Mouse (Mus musculus) stomach, embryonic 16.5 days (tissue): ENCODE results near the gene Snhg11. TPM values are rescaled to one million over a fixed set of nuclear protein-coding genes. Genes with fewer than 3 reads are reported as not detected.

Source experiments
- ATAC-seq: fragments of 200-750 bp; cut with Nextera tagmentation; 2 replicates; pipeline ENCODE4 v1.8.0; 2017; ENCODE audit warnings: moderate number of reproducible peaks, moderate TSS enrichment; ENCODE audit not compliant: insufficient read depth, low FRiP score
- H3K27ac ChIP-seq: fragments of 300-500 bp; sonication (generic); 2 replicates; pipeline ENCODE4 v1.5.1; 2014; ENCODE audit warnings: low read length
- H3K27me3 ChIP-seq: fragments of 300-500 bp; sonication (generic); 2 replicates; pipeline ENCODE4 v1.6.1; 2014; ENCODE audit warnings: low read length, control low read depth, mixed read lengths; ENCODE audit not compliant: control insufficient read depth, insufficient read depth
- H3K36me3 ChIP-seq: fragments of 300-500 bp; sonication (generic); 2 replicates; pipeline ENCODE4 v1.6.1; 2014; ENCODE audit warnings: low read length; ENCODE audit not compliant: control insufficient read depth, insufficient read depth
- H3K4me1 ChIP-seq: fragments of 300-500 bp; sonication (generic); 2 replicates; pipeline ENCODE4 v1.6.1; 2014; ENCODE audit warnings: low read length, control low read depth, mixed read lengths; ENCODE audit not compliant: control insufficient read depth, insufficient read depth
- H3K4me2 ChIP-seq: fragments of 300-500 bp; sonication (generic); 2 replicates; pipeline ENCODE4 v1.6.1; 2014; ENCODE audit warnings: low read depth, low read length, mixed read lengths
- H3K4me3 ChIP-seq: fragments of 300-500 bp; sonication (generic); replicated peaks from 2 replicates; pipeline ENCODE4 v1.5.1; 2014; ENCODE audit warnings: mild to moderate bottlenecking, low read length
- H3K9ac ChIP-seq: fragments of 300-500 bp; sonication (generic); 2 replicates; pipeline ENCODE4 v1.6.1; 2014; ENCODE audit warnings: low read length
- H3K9me3 ChIP-seq: fragments of 300-500 bp; sonication (generic); replicated peaks from 2 replicates; pipeline ENCODE4 v1.6.1; 2016; ENCODE audit warnings: low read length, control low read depth; ENCODE audit not compliant: control insufficient read depth
- WGBS: fragments of 180-500 bp; shearing (Covaris S2); extraction: QIAGEN DNeasy Blood & Tissue Kit; methylation state at CpG from one replicate; pipeline ENCODE4 v1.1.7; 2014; 5-methylcytosine and 5-hydroxymethylcytosine counted together
- polyA plus RNA-seq: library from polyadenylated mRNA; unstranded; fragments of >200 nt; fragmentation: Nextera tagmentation; extraction: Ambion mirVana; gene quantifications from 2 replicates; pipeline ENCODE4 v1.2.1, GENCODE M21; 2015

Gene Snhg11
- polyA plus RNA-seq, 1 experiment from 2014 or later, result 5.4 TPM

DNA sequence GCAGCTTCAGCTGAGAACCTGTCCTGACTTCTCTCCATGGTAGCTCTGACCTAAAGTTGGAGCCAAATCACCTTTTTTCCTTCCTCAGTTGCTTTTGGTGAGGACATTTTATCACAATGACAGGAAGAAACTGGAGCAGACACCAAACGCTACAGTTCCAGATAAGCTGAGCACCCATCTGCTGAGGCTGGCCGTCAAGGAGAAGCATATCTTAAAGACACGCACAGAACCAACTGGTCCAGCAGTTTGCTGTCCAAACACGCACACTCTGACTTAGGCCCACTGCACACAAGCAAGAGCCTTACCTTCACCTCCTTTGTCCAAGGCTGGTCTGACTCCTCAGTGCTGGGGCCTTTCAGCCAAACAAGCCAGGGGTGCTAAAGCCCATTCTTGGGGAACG is 7.8 kb upstream of the Snhg11 start:
- ATAC-seq, result no peak
- no peak overlapping the region for H3K27ac ChIP-seq
- H3K4me3 ChIP-seq, result no peak overlapping the region
- H3K36me3 ChIP-seq, result no peaks in the 10 kb centered on the region
- no peaks in the 10 kb centered on the region for H3K4me1 ChIP-seq
- WGBS, result 77% methylated on average over 5 of the region's 5 CpGs
- H3K4me2 ChIP-seq, result no peak overlapping the region
- no peaks in the 10 kb centered on the region for H3K9me3 ChIP-seq
- no peak overlapping the region for H3K9ac ChIP-seq
- H3K27me3 ChIP-seq, result no peaks in the 10 kb centered on the region

DNA sequence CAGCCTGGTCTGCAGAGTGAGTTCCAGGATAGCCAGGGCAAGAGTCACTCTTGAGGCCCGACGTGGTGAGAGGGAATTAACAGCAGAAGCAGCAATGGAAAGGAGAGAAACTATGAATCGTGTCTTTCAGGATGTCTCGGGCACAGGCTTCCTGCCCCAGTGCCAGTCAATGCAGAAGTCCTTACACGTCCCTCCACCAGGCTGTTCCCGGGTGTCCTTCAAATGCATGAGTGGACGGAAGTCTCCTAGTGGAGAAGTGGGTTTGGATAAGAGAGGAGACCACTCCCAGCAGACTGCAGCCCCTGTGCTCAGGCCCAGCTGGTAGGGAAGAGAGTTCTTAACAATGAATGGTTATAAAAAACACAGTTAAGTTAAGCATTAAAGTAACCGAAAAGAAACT is 7.1 kb upstream of the Snhg11 start:
- H3K27me3 ChIP-seq, result no peaks in the 10 kb centered on the region
- no peak overlapping the region for H3K4me2 ChIP-seq
- WGBS, result 86% methylated on average over 8 of the region's 8 CpGs
- H3K4me1 ChIP-seq, result 0 out of 2 replicates have a peak, but pooled peaks cover 2% of the 10 kb centered on the region
- H3K9me3 ChIP-seq, result no peaks in the 10 kb centered on the region
- no peak overlapping the region for H3K4me3 ChIP-seq
- no peak for ATAC-seq
- no peaks in the 10 kb centered on the region for H3K36me3 ChIP-seq
- no peak overlapping the region for H3K27ac ChIP-seq
- H3K9ac ChIP-seq, result no peak overlapping the region

DNA sequence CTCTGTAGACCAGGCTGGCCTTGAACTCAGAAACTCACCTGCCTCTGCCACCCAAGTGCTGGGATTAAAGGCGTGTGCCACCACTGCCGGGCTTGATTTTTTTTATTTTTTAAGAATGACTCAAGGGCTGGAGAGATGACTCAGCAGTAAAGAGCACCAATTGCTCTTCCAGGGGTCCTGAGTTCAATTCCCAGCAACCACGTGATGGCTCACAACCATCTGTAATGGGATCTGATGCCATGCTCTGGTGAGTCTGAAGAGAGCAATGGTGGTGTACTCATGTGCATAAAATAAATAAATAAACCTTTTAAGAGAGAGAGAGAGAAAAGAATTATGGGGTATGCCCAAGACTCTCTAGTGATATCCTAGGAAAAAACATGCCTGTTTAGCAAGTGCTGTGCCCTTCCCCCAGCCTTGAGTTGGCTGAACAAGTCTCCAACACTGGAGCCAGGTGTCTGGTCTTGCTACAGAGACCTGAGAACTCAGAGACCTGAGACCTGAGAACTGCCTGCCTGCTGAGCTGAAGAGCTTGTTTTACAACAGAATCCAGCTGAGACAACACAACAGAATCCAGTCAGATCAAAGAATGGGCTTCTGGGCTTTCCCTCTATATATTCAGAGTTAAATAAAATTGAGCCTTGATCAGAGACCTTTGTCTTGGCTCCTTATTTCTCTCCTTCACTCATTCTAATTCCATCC is 5.8 kb upstream of the Snhg11 start:
- WGBS, result 83% methylated on average over 3 of the region's 3 CpGs
- ATAC-seq, result no peak
- no peak overlapping the region for H3K4me2 ChIP-seq

DNA sequence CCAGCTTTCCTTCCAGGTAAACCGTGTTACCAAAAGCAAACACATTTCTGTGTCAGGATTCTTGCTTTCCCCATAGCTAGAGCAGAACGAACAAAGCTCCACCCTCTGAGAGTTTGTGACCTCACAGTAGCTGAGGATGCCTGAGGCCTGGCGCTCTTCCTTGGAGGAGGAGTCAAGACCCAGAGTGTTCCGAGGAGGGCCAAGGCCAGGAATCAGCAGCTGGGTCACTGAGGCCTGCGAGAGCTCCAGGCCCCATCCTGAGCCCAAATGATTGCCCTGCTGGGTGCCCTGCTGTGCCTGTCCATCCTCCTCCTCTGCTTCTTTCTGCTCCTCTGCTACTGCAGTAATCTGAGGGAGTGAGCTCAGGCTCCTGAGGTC is 5.3 kb upstream of the Snhg11 start:
- Histone ChIP-seq H3K4me1 (0 out of 2 replicates have a peak, but pooled peaks cover 3% of the 10 kb centered on the region), H3K4me3 (no peak overlapping the region), H3K27me3 (peaks cover 6% of the 10 kb centered on the region), H3K4me2 (no peak overlapping the region), H3K9ac (no peak overlapping the region), H3K36me3 (no peaks in the 10 kb centered on the region), H3K9me3 (no peaks in the 10 kb centered on the region), H3K27ac (no peak overlapping the region)
- no peak for ATAC-seq
- WGBS, result 19% methylated on average over 5 of the region's 5 CpGs

More for the DNA sequence above, 5.8 kb upstream of the Snhg11 start:
- H3K4me1 ChIP-seq, result 0 out of 2 replicates have a peak, but pooled peaks cover 2% of the 10 kb centered on the region
- no peak overlapping the region for H3K27ac ChIP-seq
- H3K9me3 ChIP-seq, result no peaks in the 10 kb centered on the region
- H3K4me3 ChIP-seq, result no peak overlapping the region
- H3K36me3 ChIP-seq, result no peaks in the 10 kb centered on the region
- H3K9ac ChIP-seq, result no peak overlapping the region
- H3K27me3 ChIP-seq, result 0 out of 2 replicates have a peak, but pooled peaks cover under 1% of the 10 kb centered on the region

DNA sequence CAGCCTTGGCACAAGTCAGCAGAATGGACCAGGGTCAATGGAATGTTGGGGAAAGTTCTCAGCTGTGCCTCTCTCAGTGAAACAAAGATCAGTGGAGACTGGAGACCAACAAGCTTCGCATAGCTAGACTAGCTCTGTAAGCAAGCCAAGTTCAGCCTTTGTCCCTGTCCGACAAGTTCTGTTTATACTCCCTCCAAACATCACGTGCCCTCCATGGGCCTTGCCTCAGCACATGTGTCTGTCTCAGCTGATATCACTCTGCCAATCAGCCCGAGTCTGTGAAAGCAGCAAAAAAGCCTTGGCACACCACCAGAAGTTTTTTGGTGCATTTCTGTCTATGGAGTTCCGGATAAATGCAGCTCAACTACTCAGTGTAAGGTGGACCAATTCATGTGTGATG is 2.4 kb upstream of the Snhg11 start:
- Histone ChIP-seq H3K27ac (no peak overlapping the region), H3K4me2 (no peak overlapping the region), H3K27me3 (peaks cover 20% of the 10 kb centered on the region), H3K4me3 (no peak overlapping the region), H3K9ac (no peak overlapping the region), H3K4me1 (0 out of 2 replicates have a peak, but pooled peaks cover 6% of the 10 kb centered on the region), H3K36me3 (no peaks in the 10 kb centered on the region), H3K9me3 (no peaks in the 10 kb centered on the region)
- 33% methylated on average over 5 of the region's 5 CpGs for WGBS
- no peak for ATAC-seq

DNA sequence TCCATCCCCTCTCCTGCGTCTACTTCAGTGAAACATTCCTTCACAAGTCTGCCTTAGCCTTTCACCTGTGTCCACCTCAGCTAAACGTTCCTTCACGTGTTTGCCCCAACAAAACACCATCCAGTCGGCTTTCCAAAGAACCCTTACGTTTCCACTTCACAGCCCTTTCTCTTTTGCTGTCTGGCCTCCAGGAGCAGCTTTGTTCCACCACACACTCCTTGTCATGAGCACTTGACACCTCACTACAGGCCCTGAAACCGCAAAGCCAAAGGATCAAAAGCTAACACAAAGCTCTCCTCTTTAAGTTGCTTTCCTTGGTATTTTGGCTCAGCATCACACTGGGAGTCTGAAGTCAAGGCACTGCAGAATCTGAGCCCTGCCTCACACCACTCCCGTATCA is 1.9 kb upstream of the Snhg11 start:
- Histone ChIP-seq H3K27me3 (peaks cover 20% of the 10 kb centered on the region), H3K4me1 (0 out of 2 replicates have a peak, but pooled peaks cover 6% of the 10 kb centered on the region), H3K4me2 (no peak overlapping the region), H3K36me3 (no peaks in the 10 kb centered on the region), H3K9me3 (no peaks in the 10 kb centered on the region), H3K27ac (no peak overlapping the region), H3K4me3 (no peak overlapping the region), H3K9ac (no peak overlapping the region)
- WGBS, result 64% methylated on average over 7 of the region's 7 CpGs
- no peak for ATAC-seq

DNA sequence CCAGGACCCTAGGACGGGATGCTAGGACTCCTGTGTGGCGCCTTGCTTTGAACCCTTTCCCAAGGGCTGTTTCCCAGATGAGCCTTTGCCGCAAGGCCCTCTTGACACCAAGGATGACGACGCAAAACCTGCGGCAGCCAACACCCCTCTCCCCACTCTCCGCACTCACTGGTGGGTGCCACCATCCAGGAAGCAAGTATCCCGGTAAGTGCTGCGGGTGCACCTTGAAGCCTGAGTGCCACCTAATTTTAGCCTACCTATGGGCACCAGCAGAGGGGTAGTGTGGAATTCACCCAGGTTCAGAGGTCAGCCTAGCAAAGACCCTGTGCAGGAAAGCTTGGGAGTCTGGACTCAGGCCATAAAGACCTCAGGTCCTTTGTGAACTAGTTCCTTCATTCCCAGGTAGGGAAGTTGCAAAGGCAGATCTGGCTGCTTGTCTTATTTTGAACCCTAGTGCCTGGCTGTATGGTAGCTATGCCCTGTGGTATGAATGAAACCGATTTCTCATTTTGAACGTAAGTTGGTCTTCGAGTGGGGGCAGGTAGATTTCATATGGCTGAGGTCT is 767 bp downstream of the Snhg11 start:
- no peak overlapping the region for H3K27ac ChIP-seq
- ATAC-seq, result no peak
- no peaks in the 10 kb centered on the region for H3K9me3 ChIP-seq
- H3K27me3 ChIP-seq, result peaks cover 20% of the 10 kb centered on the region
- H3K4me1 ChIP-seq, result 0 out of 2 replicates have a peak, but pooled peaks cover 6% of the 10 kb centered on the region
- peak overlapping the region; percentile 55; the same call in 1 of the 2 replicates for H3K4me2 ChIP-seq
- WGBS, result 32% methylated on average over 12 of the region's 12 CpGs
- no peak overlapping the region for H3K4me3 ChIP-seq
- H3K9ac ChIP-seq, result no peak overlapping the region
- no peaks in the 10 kb centered on the region for H3K36me3 ChIP-seq

DNA sequence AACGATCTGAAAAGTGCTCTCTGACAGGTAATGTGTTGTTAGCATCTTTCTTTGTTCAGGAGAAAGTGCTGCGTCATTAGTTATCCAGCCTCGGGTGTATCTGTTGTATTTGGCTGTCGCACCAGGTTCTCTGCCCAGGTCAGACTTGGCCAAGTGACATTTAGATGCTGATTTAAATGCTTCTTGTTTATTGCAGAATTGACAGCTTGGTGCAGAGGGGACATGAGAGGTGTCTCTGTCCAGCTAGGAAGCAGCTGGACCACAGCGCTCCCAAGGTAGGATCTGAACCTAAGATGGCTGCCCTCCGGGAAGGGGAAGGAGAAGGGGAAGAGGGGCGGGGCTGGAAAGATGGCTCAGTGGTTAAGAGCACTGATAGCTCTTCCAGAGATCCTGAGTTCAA is 1.4 kb downstream of the Snhg11 start:
- Histone ChIP-seq H3K4me2 (no peak overlapping the region), H3K27me3 (peaks cover 20% of the 10 kb centered on the region), H3K9me3 (no peaks in the 10 kb centered on the region), H3K27ac (no peak overlapping the region), H3K36me3 (no peaks in the 10 kb centered on the region), H3K4me1 (0 out of 2 replicates have a peak, but pooled peaks cover 6% of the 10 kb centered on the region), H3K4me3 (no peak overlapping the region), H3K9ac (no peak overlapping the region)
- ATAC-seq, result no peak
- 60% methylated on average over 7 of the region's 7 CpGs for WGBS

DNA sequence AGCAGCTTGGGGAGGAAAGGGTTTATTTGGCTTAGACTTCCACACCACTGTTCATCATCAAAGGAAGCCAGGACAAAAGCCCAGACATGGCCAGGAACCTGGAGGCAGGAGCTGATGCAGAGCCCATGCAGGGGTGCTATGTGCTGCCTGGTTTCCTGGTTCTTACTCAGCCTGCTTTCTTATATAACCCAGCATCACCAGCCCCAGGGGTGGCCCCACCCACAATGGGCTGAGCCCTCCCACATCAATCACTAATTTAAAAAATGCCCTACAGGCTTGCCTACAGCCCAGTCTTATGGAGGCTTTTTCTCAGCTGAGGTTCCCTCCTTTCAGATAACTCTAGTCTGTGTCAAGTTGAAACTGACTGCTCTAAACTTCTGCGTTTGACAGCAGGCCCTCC is 2.4 kb downstream of the Snhg11 start:
- no peak overlapping the region for H3K4me2 ChIP-seq
- H3K9ac ChIP-seq, result no peak overlapping the region
- H3K4me1 ChIP-seq, result 0 out of 2 replicates have a peak, but pooled peaks cover 5% of the 10 kb centered on the region
- peaks cover 20% of the 10 kb centered on the region for H3K27me3 ChIP-seq
- ATAC-seq, result no peak
- H3K36me3 ChIP-seq, result no peaks in the 10 kb centered on the region
- no peak overlapping the region for H3K4me3 ChIP-seq
- WGBS, result 77% methylated on average over 1 of the region's 1 CpGs
- H3K9me3 ChIP-seq, result no peaks in the 10 kb centered on the region
- no peak overlapping the region for H3K27ac ChIP-seq
